In the genomic region with DNA sequence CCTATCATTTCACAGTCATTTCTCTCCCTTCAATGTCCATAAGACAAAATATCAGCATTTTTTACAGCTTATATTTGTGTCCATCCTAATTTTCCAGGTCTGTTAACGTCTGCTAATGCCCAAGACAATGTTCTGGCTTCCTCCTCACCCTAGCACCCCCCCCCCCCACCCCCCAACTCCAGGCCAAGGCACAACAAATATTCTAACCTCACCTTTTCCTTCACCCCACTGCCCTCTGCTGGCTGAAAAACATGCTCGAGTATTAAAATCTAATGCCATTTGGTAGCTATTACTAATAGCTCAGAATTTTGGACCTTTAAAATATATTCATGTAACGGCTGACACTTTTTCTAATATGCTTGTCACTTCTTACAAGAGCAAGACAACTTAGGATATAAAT, we compare ENCODE assay signal across 9 mouse cellular contexts. TPM values are rescaled to one million over a fixed set of nuclear protein-coding genes. Genes with fewer than 3 reads are reported as not detected.
DNase-seq lines count a peak whose midpoint lies in the region; ATAC-seq and TF ChIP-seq lines count a peak whose summit lies in the region.
"Had no signal": no experiment of that assay in that cellular context is flagged by ENCODE, and none has a peak within 500 bp of the region (broad histone marks: within the 10 kb centered on the region; RNA-seq: fewer than 3 reads in every experiment).

No protein-coding gene starts in this region.

- H3K4me3 ChIP-seq in liver, adult 2 months (ENCODE audit: insufficient read depth, low read depth, low read length) = no peak overlapping the region
- no peak overlapping the region for H3K4me3 ChIP-seq in liver, embryonic 12.5 days
- no peak overlapping the region for H3K4me3 ChIP-seq in lung, adult 2 months (replicated peaks; ENCODE audit: extremely low read depth, low read depth, low read length)
- H3K4me3 ChIP-seq: limb, embryonic 13.5 days had no signal

- no peak for TF ChIP-seq POLR2A in liver, adult 2 months (IDR thresholded peaks at IDR 0.05; ENCODE audit: extremely low read depth, insufficient read depth, low read length)
- no peak for TF ChIP-seq POLR2A in lung, adult 2 months (IDR thresholded peaks at IDR 0.05; ENCODE audit: borderline replicate concordance, extremely low read depth, low read depth, low read length)

- 6% methylated on average over 3 of the region's 3 CpGs for WGBS in liver, adult 2 months
- 5% methylated on average over 3 of the region's 3 CpGs for WGBS in liver, embryonic 12.5 days (ENCODE audit: insufficient replicate concordance)
- WGBS in lung, adult 2 months = 9% methylated on average over 3 of the region's 3 CpGs

- H3K27ac ChIP-seq in liver, adult 2 months (replicated peaks; ENCODE audit: insufficient read depth, low read depth, low read length) = no peak overlapping the region
- no peak overlapping the region for H3K27ac ChIP-seq in liver, embryonic 12.5 days
- H3K27ac ChIP-seq: limb, embryonic 13.5 days had no signal

- no peak for TF ChIP-seq CTCF in liver, adult 2 months (IDR thresholded peaks at IDR 0.05; ENCODE audit: low read depth, low read length)
- TF ChIP-seq CTCF in lung, adult 2 months (IDR thresholded peaks at IDR 0.05; ENCODE audit: insufficient read depth, low read length) = peak; percentile 16; the same call in 1 of the 2 replicates

- no peaks in the 10 kb centered on the region for H3K79me2 ChIP-seq in liver, adult 2 months (ENCODE audit: control insufficient read depth, insufficient read depth, low read length)

- H3K36me3 ChIP-seq in liver, adult 2 months (ENCODE audit: control insufficient read depth, insufficient read depth, low read length) = no peaks in the 10 kb centered on the region
- H3K36me3 ChIP-seq in liver, embryonic 12.5 days = no peaks in the 10 kb centered on the region
- H3K36me3 ChIP-seq: limb, embryonic 13.5 days had no signal

- ATAC-seq in liver, embryonic 12.5 days = no peak
- no peak for ATAC-seq in frontal cortex, adult (ENCODE audit: low TSS enrichment)

- H3K9ac ChIP-seq in liver, adult 2 months (ENCODE audit: low read depth, low read length) = no peak overlapping the region
- no peak overlapping the region for H3K9ac ChIP-seq in liver, embryonic 12.5 days
- H3K9ac ChIP-seq: limb, embryonic 13.5 days had no signal

- H3K27me3 ChIP-seq in liver, adult 2 months (ENCODE audit: control insufficient read depth, insufficient read depth, low read length) = no peaks in the 10 kb centered on the region
- H3K27me3 ChIP-seq in liver, embryonic 12.5 days (replicated peaks) = no peaks in the 10 kb centered on the region
- H3K27me3 ChIP-seq: limb, embryonic 13.5 days had no signal

- DNase-seq in adrenal gland, adult (ENCODE audit: inconsistent age in 2 of 2, low spot score in 1 of 2) = peak; percentile 43 to 87
- no peak for DNase-seq in adrenal gland, adult 8-10 months
- DNase-seq in liver, adult 2 months (ENCODE audit: extremely low read depth, low read depth, low spot score) = peak; percentile 34
- DNase-seq in brain, adult 2 months (ENCODE audit: low read depth, low spot score) = peak; percentile 70
- peak; percentile 61 for DNase-seq in gastrocnemius, postnatal 10 days
- peak; percentile 29 for DNase-seq in lung, adult 2 months

- 0 out of 2 replicates have a peak, but pooled peaks cover 2% of the 10 kb centered on the region for H3K4me1 ChIP-seq in liver, adult 2 months (ENCODE audit: control insufficient read depth, insufficient read depth, low read length)
- no peaks in the 10 kb centered on the region for H3K4me1 ChIP-seq in liver, embryonic 12.5 days
- H3K4me1 ChIP-seq in lung, adult 2 months (ENCODE audit: control insufficient read depth, insufficient read depth, low read length) = no peaks in the 10 kb centered on the region
- H3K4me1 ChIP-seq: limb, embryonic 13.5 days had no signal

- no peak overlapping the region for H3K4me2 ChIP-seq in liver, embryonic 12.5 days
- H3K4me2 ChIP-seq: limb, embryonic 13.5 days had no signal

- H3K9me3 ChIP-seq in liver, embryonic 12.5 days (replicated peaks) = no peaks in the 10 kb centered on the region
- H3K9me3 ChIP-seq: limb, embryonic 13.5 days had no signal

RNA-seq across cellular contexts. Expression of gene Thpo, which starts 27.4 kb away (rescaled TPM):
- total RNA-seq in adrenal gland, adult 8-10 months (2022) = 1 to 10 TPM; 2.3 to 3.1 (median 2.7) TPM
- total RNA-seq in liver, adult 2 months (2014; rRNA removed) = 1.7 and 2.4 TPM in 2 replicates
- polyA plus RNA-seq in liver, adult 2 months (2012; rRNA removed) = 21.2 and 37.0 TPM in 2 replicates
- 2.7 and 2.8 TPM in 2 replicates for polyA plus RNA-seq in liver, embryonic 12.5 days (2016; fragmentation: Nextera tagmentation; extraction: Ambion mirVana)
- total RNA-seq in gastrocnemius, postnatal 10 days (2021) = 1 to 10 TPM in 1 of 2 experiments, under 1 TPM in 1; 0.63 to 1.3 TPM
- polyA plus RNA-seq in lung, adult 2 months (2012; rRNA removed) = 1.1 and 1.6 TPM in 2 replicates

RNA-seq across cellular contexts. Expression of gene Chrd, which starts 28.8 kb away (rescaled TPM):
- 10 to 100 TPM; 10.2 to 30.3 (median 20.0) TPM for total RNA-seq in adrenal gland, adult 8-10 months (2022)
- 3.0 and 3.4 TPM in 2 replicates for total RNA-seq in liver, adult 2 months (2014; rRNA removed)
- 9.9 and 14.1 TPM in 2 replicates for polyA plus RNA-seq in liver, adult 2 months (2012; rRNA removed)
- 0.54 and 0.96 TPM in 2 replicates for polyA plus RNA-seq in liver, embryonic 12.5 days (2016; fragmentation: Nextera tagmentation; extraction: Ambion mirVana)
- 1 to 10 TPM; 5.2 to 6.3 TPM for total RNA-seq in gastrocnemius, postnatal 10 days (2021)
- 4.4 and 5.8 TPM in 2 replicates for polyA plus RNA-seq in lung, adult 2 months (2012; rRNA removed)

RNA-seq across cellular contexts. Expression of gene Clcn2, which starts 44.1 kb away (rescaled TPM):
- 10 to 100 TPM; 44.5 to 52.2 (median 47.6) TPM for total RNA-seq in adrenal gland, adult 8-10 months (2022)
- total RNA-seq in liver, adult 2 months (2014; rRNA removed) = 29.6 and 30.6 TPM in 2 replicates
- 58.6 and 64.0 TPM in 2 replicates for polyA plus RNA-seq in liver, adult 2 months (2012; rRNA removed)
- 14.0 and 14.5 TPM in 2 replicates for polyA plus RNA-seq in liver, embryonic 12.5 days (2016; fragmentation: Nextera tagmentation; extraction: Ambion mirVana)
- 1 to 10 TPM; 2.3 to 3.2 TPM for total RNA-seq in gastrocnemius, postnatal 10 days (2021)
- polyA plus RNA-seq in lung, adult 2 months (2012; rRNA removed) = 8.1 and 9.5 TPM in 2 replicates

RNA-seq across cellular contexts. Expression of gene Polr2h, which starts 44.2 kb away (rescaled TPM):
- 10 to 100 TPM; 44.3 to 56.0 (median 51.0) TPM for total RNA-seq in adrenal gland, adult 8-10 months (2022)
- 18.1 and 19.2 TPM in 2 replicates for total RNA-seq in liver, adult 2 months (2014; rRNA removed)
- polyA plus RNA-seq in liver, adult 2 months (2012; rRNA removed) = 9.1 and 9.5 TPM in 2 replicates
- polyA plus RNA-seq in liver, embryonic 12.5 days (2016; fragmentation: Nextera tagmentation; extraction: Ambion mirVana) = 66.1 and 68.4 TPM in 2 replicates
- 10 to 100 TPM; 11.6 to 13.5 TPM for total RNA-seq in gastrocnemius, postnatal 10 days (2021)
- 8.3 and 12.0 TPM in 2 replicates for polyA plus RNA-seq in lung, adult 2 months (2012; rRNA removed)
